Mouse (Mus musculus) liver, adult 2 months (tissue): Measurements from ENCODE around the gene Wdtc1. TPM values are rescaled to one million over a fixed set of nuclear protein-coding genes. Genes with fewer than 3 reads are reported as not detected.
A peak's percentile ranks its signal among the peaks of the same experiment; 100 is the strongest.

Experiments used
- DNase-seq: peaks from one replicate; pipeline ENCODE4 v3.0.0-alpha.2; 2011; ENCODE audit warnings: low read depth, low spot score; ENCODE audit errors: extremely low read depth
- H3K27ac ChIP-seq: fragments of 200-500 bp; replicated peaks from 2 replicates; pipeline ENCODE4 v1.5.1; 2012; ENCODE audit warnings: low read depth, mild to moderate bottlenecking, control low read depth, inconsistent platforms, low read length; ENCODE audit not compliant: insufficient read depth
- H3K27me3 ChIP-seq: fragments of 200-500 bp; 2 replicates; pipeline ENCODE4 v1.6.1; 2012; ENCODE audit warnings: mild to moderate bottlenecking, moderate library complexity, low read length, inconsistent platforms; ENCODE audit not compliant: control insufficient read depth, insufficient read depth
- H3K36me3 ChIP-seq: fragments of 200-500 bp; 2 replicates; pipeline ENCODE4 v1.6.1; 2012; ENCODE audit warnings: low read length, inconsistent platforms; ENCODE audit not compliant: control insufficient read depth, insufficient read depth
- H3K4me1 ChIP-seq: fragments of 200-500 bp; 2 replicates; pipeline ENCODE4 v1.6.1; 2011; ENCODE audit warnings: low read length; ENCODE audit not compliant: control insufficient read depth, insufficient read depth
- H3K4me3 ChIP-seq: fragments of 200-500 bp; 2 replicates; pipeline ENCODE4 v1.5.1; 2011; ENCODE audit warnings: low read depth, mild to moderate bottlenecking, control low read depth, low read length, moderate library complexity; ENCODE audit not compliant: insufficient read depth
- H3K79me2 ChIP-seq: fragments of 200-500 bp; 2 replicates; pipeline ENCODE4 v1.6.1; 2012; ENCODE audit warnings: inconsistent platforms, mild to moderate bottlenecking, low read length, moderate library complexity; ENCODE audit not compliant: control insufficient read depth, insufficient read depth
- H3K9ac ChIP-seq: fragments of 200-500 bp; 2 replicates; pipeline ENCODE4 v1.6.1; 2012; ENCODE audit warnings: low read depth, mild to moderate bottlenecking, control low read depth, inconsistent platforms, low read length
- CTCF ChIP-seq: fragments of 200-500 bp; IDR thresholded peaks from 2 replicates; pipeline ENCODE4 v1.5.1; 2011; ENCODE audit warnings: low read depth, low read length, control low read depth
- POLR2A ChIP-seq: fragments of 200-500 bp; IDR thresholded peaks from 2 replicates; pipeline ENCODE4 v1.6.1; 2011; ENCODE audit warnings: low read length, control low read depth; ENCODE audit not compliant: insufficient read depth; ENCODE audit errors: extremely low read depth
- WGBS: fragments of 180-500 bp; shearing (Covaris S2); methylation state at CpG from one replicate; pipeline ENCODE4 v1.1.7; 2018; 5-methylcytosine and 5-hydroxymethylcytosine counted together
- polyA plus RNA-seq: library from polyadenylated mRNA; depleted of rRNA; stranded (reverse); fragments of >200 nt; gene quantifications from 2 replicates; pipeline ENCODE4 v1.2.3, GENCODE M21; 2012
- total RNA-seq: library from RNA; depleted of rRNA; stranded (reverse); fragments of >200 nt; gene quantifications from 2 replicates; pipeline ENCODE4 v1.2.3, GENCODE M21; 2014

Gene Wdtc1
- total and polyA plus RNA-seq, 2 experiments: 20.6 to 83.3 TPM

DNA sequence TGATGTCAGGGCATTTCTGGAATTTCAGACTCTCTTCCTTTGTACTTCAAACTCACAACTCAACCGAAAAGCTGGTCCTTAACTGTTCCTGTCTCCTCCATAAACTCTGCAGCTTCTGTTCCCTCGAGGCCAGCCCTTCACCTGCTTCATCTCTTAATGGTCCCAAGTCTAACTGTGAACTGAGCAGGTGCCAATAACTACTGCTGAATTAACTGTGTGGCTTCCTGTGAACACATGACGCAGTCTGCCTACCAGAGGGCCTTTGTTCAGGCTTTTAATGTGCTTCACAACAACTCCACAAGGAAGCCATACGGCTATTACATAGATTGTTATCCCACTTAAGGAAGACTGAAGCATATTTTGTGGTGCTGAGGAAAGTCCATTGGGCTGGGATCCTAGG lies 23.0 kb downstream of the Wdtc1 start:
- Histone ChIP-seq H3K79me2 (peaks cover 35% of the 10 kb centered on the region), H3K4me1 (peaks cover 25% of the 10 kb centered on the region), H3K4me3 (no peak overlapping the region), H3K27ac (no peak overlapping the region), H3K9ac (no peak overlapping the region), H3K36me3 (no peaks in the 10 kb centered on the region), H3K27me3 (no peaks in the 10 kb centered on the region)
- 62% methylated on average over 4 of the region's 4 CpGs for WGBS
- DNase-seq: peak; percentile 60
- TF ChIP-seq CTCF (no peak), POLR2A (no peak)

DNA sequence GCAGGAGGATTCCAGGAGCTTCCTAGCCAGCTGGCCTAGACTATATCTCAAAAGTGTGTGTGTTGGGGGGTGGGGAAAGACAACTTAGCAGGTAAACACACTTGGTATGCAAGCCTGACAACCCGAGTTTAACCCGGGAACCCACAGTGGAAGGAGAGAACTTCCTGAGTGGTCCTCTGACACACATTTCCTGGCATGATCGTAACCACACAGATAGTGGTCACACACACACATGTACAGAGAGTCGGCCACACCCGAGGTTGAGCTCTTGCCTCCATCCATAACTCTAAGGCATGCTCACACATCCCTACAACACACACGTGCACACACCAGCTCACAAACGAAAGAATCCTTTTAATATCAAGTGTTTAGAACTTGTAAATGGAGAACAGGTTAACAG lies 25.2 kb downstream of the Wdtc1 start:
- no peak overlapping the region for H3K27ac ChIP-seq

DNA sequence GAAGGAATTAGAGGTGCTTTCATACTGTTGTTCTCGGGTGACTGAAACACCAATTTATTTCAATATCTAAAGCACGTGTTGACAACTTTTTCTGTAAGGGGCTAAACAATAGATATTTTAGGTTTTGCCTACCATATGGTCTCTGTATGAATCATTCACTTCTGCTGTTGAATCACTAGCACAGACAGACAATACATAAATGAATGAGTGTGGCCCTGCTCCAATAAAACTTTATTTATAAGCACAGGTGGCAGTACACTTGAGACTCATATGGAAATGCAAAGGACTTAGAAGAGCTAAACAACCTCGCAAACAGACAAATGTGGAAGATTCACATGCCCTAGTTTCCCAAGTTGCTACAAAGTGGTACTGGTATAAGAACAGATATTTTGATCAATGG lies 33.6 kb downstream of the Wdtc1 start:
- TF ChIP-seq POLR2A (no peak), CTCF (no peak)
- Histone ChIP-seq H3K36me3 (peaks cover 23% of the 10 kb centered on the region), H3K79me2 (peaks cover 7% of the 10 kb centered on the region; the same call in 1 of the 2 replicates), H3K27ac (no peak overlapping the region), H3K27me3 (no peaks in the 10 kb centered on the region), H3K9ac (no peak overlapping the region), H3K4me1 (peaks cover 4% of the 10 kb centered on the region; the same call in 1 of the 2 replicates), H3K4me3 (no peak overlapping the region)
- WGBS: 92% methylated on average over 3 of the region's 3 CpGs
- DNase-seq: no peak

More for the DNA sequence above, 25.2 kb downstream of the Wdtc1 start:
- TF ChIP-seq POLR2A: no peak
- no peak for TF ChIP-seq CTCF
- peaks cover 46% of the 10 kb centered on the region for H3K79me2 ChIP-seq
- 67% methylated on average over 7 of the region's 7 CpGs for WGBS
- no peak overlapping the region for H3K9ac ChIP-seq
- peaks cover 16% of the 10 kb centered on the region for H3K4me1 ChIP-seq
- H3K36me3 ChIP-seq: peaks cover 4% of the 10 kb centered on the region
- H3K27me3 ChIP-seq: no peaks in the 10 kb centered on the region
- no peak overlapping the region for H3K4me3 ChIP-seq
- no peak for DNase-seq

DNA sequence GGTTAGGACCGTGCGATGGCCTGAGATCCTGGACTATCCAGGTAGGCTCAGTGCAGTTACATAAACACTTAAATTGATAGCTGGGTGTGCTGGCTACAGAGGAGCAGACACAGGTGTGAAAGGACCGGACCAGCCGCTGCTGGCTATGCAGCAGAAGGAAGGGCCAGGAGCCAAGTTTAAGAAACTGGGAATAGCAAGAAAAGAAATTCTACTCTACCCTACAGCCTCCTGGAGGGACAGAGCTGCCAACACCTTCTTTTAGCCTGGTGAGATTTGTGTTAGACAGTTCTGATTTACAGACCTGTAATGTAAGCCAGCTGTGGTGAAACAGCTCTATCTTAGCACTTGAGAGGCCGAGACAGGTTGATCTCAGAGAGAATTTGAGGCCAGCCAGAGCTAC lies 37.3 kb downstream of the Wdtc1 start:
- peaks cover 20% of the 10 kb centered on the region; the same call in 1 of the 2 replicates for H3K36me3 ChIP-seq
- no peak for DNase-seq
- no peak overlapping the region for H3K4me3 ChIP-seq
- no peak overlapping the region for H3K9ac ChIP-seq
- no peaks in the 10 kb centered on the region; the same call in 1 of the 2 replicates for H3K79me2 ChIP-seq
- TF ChIP-seq CTCF (no peak), POLR2A (no peak)
- no peaks in the 10 kb centered on the region for H3K27me3 ChIP-seq
- H3K4me1 ChIP-seq: peaks cover 6% of the 10 kb centered on the region; the same call in 1 of the 2 replicates
- WGBS: 81% methylated on average over 5 of the region's 5 CpGs
- H3K27ac ChIP-seq: peak overlapping the region; percentile 34; the same call in 1 of the 2 replicates

DNA sequence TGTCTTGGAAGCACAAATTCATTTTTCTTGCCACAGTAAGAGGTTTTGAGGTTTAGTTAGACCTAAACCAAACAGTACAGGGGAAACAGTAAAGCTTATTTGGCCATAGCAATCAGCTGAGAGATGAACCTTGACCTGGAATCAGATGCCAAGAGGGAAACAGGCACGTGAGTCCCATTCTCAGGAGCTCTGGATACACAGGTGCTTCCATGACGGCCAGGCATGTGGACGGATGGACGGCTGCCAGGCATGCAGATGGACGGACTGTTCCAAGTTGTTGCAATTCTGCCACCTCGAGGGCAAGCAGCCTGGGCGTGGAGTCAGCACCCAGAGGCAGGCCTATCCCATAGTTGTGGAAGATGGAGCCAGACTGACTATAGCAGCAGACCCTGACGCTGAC lies 38.4 kb downstream of the Wdtc1 start:
- no peaks in the 10 kb centered on the region for H3K27me3 ChIP-seq
- H3K36me3 ChIP-seq: peaks cover 17% of the 10 kb centered on the region; the same call in 1 of the 2 replicates
- no peak overlapping the region for H3K4me3 ChIP-seq
- peak; percentile 47; the same call in 1 of the 2 replicates for TF ChIP-seq CTCF
- no peak for TF ChIP-seq POLR2A
- H3K27ac ChIP-seq: peak overlapping the region; percentile 57
- 20% methylated on average over 8 of the region's 8 CpGs for whole genome bisulfite sequencing
- DNase-seq: peak; percentile 99
- H3K79me2 ChIP-seq: no peaks in the 10 kb centered on the region
- no peak overlapping the region for H3K9ac ChIP-seq
- peaks cover 6% of the 10 kb centered on the region; the same call in 1 of the 2 replicates for H3K4me1 ChIP-seq

DNA sequence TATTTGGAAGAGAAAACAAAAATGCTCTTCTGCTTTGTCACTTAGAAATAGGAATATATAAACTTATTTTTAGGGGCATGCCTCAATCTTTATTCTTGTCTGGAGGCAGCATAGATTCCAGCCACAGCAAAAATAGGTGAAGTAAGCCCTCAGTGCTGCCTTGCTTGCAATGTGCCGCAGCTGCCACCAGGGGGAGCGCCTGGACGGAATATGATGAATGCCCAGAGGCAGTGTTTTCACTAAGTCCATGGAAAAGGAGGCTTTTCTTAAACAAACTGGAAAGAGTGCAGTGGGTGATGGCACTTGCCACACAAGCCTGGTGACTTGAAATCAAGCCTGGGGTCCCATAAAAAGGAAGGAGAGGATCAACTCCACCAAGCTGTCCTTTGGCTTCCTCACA lies 43.3 kb downstream of the Wdtc1 start:
- no peak overlapping the region for H3K4me3 ChIP-seq
- no peaks in the 10 kb centered on the region for H3K79me2 ChIP-seq
- peaks cover 2% of the 10 kb centered on the region; the same call in 1 of the 2 replicates for H3K4me1 ChIP-seq
- no peak for TF ChIP-seq POLR2A
- TF ChIP-seq CTCF: peak; percentile 98
- DNase-seq: peak; percentile 58
- no peak overlapping the region for H3K9ac ChIP-seq
- WGBS: 1% methylated on average over 3 of the region's 3 CpGs
- peaks cover 20% of the 10 kb centered on the region for H3K36me3 ChIP-seq
- H3K27me3 ChIP-seq: no peaks in the 10 kb centered on the region
- H3K27ac ChIP-seq: no peak overlapping the region
